Mouse (Mus musculus) liver, postnatal 0 days (tissue): ENCODE measurements around the gene Vsnl1.

Source experiments
- CTCF ChIP-seq: sonication (generic); IDR thresholded peaks from 2 replicates; pipeline ENCODE4 v1.5.1; 2016; ENCODE audit warnings: antibody characterized with exemption, low read depth
- EP300 ChIP-seq: IDR thresholded peaks from 2 replicates; pipeline ENCODE4 v1.6.1; 2016; ENCODE audit warnings: antibody characterized with exemption, low read depth, mild to moderate bottlenecking

DNA sequence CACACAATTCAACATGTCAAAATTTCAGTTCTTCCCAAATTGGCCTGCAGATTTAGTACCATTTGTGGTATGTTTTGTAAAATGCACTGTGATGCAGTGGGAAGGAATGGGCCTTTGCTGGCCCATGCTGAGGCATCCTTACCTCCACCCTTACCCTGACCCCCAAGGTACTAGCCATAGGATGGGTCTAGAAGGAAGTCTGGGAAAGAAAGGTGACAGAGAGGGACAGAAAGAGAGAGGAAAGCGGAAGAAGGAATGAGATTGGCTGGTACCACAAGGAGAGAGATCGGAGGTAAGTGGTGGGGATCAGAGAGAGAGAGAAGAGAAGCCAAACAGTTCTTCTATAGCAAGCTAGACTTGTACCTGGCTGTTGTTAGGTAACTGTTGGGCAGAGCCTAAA is 125.3 kb downstream of the Vsnl1 start:
- TF ChIP-seq CTCF (no peak), EP300 (no peak)
